Mouse (Mus musculus): ENCODE data around the gene Slc29a4. TPM values are rescaled to one million over a fixed set of nuclear protein-coding genes. Genes with fewer than 3 reads are reported as not detected.

The Slc29a4 gene
- polyA plus RNA-seq, 1 experiment from 2014 or later: 82.6 TPM

- no peak overlapping the region for H3K9ac ChIP-seq (replicated peaks; ENCODE audit: low read length)
- no peak overlapping the region for H3K27ac ChIP-seq (replicated peaks; ENCODE audit: low read depth, low read length)
- H3K4me2 ChIP-seq (ENCODE audit: low read length): no peak overlapping the region
- DNase-seq (no peak), ATAC-seq (ENCODE audit: low FRiP score, low TSS enrichment) (no peak)
- H3K4me1 ChIP-seq (ENCODE audit: control insufficient read depth, insufficient read depth, low read length): no peaks in the 10 kb centered on the region
- 91% methylated on average over 11 of the region's 11 CpGs for WGBS
- no peaks in the 10 kb centered on the region for H3K9me3 ChIP-seq (ENCODE audit: control insufficient read depth, low read length)
- H3K36me3 ChIP-seq (ENCODE audit: control insufficient read depth, insufficient read depth, low read length): peaks cover 57% of the 10 kb centered on the region
- no peak overlapping the region for H3K4me3 ChIP-seq (replicated peaks; ENCODE audit: low read depth, low read length)
- no peaks in the 10 kb centered on the region for H3K27me3 ChIP-seq (ENCODE audit: control insufficient read depth, insufficient read depth, low read length)
These were observed 23.6 kb upstream of the Slc29a4 start for GRCm38 (mm10) chr5:142668556-142669263.

- WGBS: 89% methylated on average over 7 of the region's 7 CpGs
- Histone ChIP-seq H3K27ac (replicated peaks; ENCODE audit: low read depth, low read length) (no peak overlapping the region), H3K9ac (replicated peaks; ENCODE audit: low read length) (no peak overlapping the region), H3K4me3 (replicated peaks; ENCODE audit: low read depth, low read length) (no peak overlapping the region), H3K9me3 (ENCODE audit: control insufficient read depth, low read length) (no peaks in the 10 kb centered on the region), H3K36me3 (ENCODE audit: control insufficient read depth, insufficient read depth, low read length) (peaks cover 47% of the 10 kb centered on the region), H3K4me2 (ENCODE audit: low read length) (no peak overlapping the region), H3K27me3 (ENCODE audit: control insufficient read depth, insufficient read depth, low read length) (no peaks in the 10 kb centered on the region), H3K4me1 (ENCODE audit: control insufficient read depth, insufficient read depth, low read length) (no peaks in the 10 kb centered on the region)
- no peak for ATAC-seq (ENCODE audit: low FRiP score, low TSS enrichment)
- no peak for DNase-seq
These were observed 22.6 kb upstream of the Slc29a4 start for GRCm38 (mm10) chr5:142669726-142670125.

GRCm38 (mm10) chr5:142673082-142673481 lies 19.2 kb upstream of the Slc29a4 start:
- no peak overlapping the region for H3K4me3 ChIP-seq (replicated peaks; ENCODE audit: low read depth, low read length)
- no peaks in the 10 kb centered on the region for H3K9me3 ChIP-seq (ENCODE audit: control insufficient read depth, low read length)
- ATAC-seq (ENCODE audit: low FRiP score, low TSS enrichment): peak; percentile 58; the same call in 1 of the 2 replicates
- H3K27me3 ChIP-seq (ENCODE audit: control insufficient read depth, insufficient read depth, low read length): no peaks in the 10 kb centered on the region
- peak; percentile 77 for DNase-seq
- H3K4me1 ChIP-seq (ENCODE audit: control insufficient read depth, insufficient read depth, low read length): no peaks in the 10 kb centered on the region
- peaks cover 13% of the 10 kb centered on the region for H3K36me3 ChIP-seq (ENCODE audit: control insufficient read depth, insufficient read depth, low read length)
- 28% methylated on average over 5 of the region's 5 CpGs for WGBS
- peak overlapping the region; percentile 21; the same call in 1 of the 2 replicates for H3K27ac ChIP-seq (replicated peaks; ENCODE audit: low read depth, low read length)
- no peak overlapping the region; the same call in 1 of the 2 replicates for H3K9ac ChIP-seq (replicated peaks; ENCODE audit: low read length)
- no peak overlapping the region for H3K4me2 ChIP-seq (ENCODE audit: low read length)

- H3K36me3 ChIP-seq (ENCODE audit: control insufficient read depth, insufficient read depth, low read length): no peaks in the 10 kb centered on the region
- 47% methylated on average over 7 of the region's 7 CpGs for WGBS
- no peak for DNase-seq
- H3K9ac ChIP-seq (replicated peaks; ENCODE audit: low read length): no peak overlapping the region
- H3K27me3 ChIP-seq (ENCODE audit: control insufficient read depth, insufficient read depth, low read length): no peaks in the 10 kb centered on the region
- no peak overlapping the region for H3K4me3 ChIP-seq (replicated peaks; ENCODE audit: low read depth, low read length)
- no peak for ATAC-seq (ENCODE audit: low FRiP score, low TSS enrichment)
- no peak overlapping the region for H3K4me2 ChIP-seq (ENCODE audit: low read length)
- H3K4me1 ChIP-seq (ENCODE audit: control insufficient read depth, insufficient read depth, low read length): no peaks in the 10 kb centered on the region
- H3K27ac ChIP-seq (replicated peaks; ENCODE audit: low read depth, low read length): no peak overlapping the region
- no peaks in the 10 kb centered on the region for H3K9me3 ChIP-seq (ENCODE audit: control insufficient read depth, low read length)
These were observed 14.2 kb upstream of the Slc29a4 start for GRCm38 (mm10) chr5:142678141-142678571.

- WGBS: 97% methylated on average over 1 of the region's 1 CpGs
These were observed 13.2 kb upstream of the Slc29a4 start for GRCm38 (mm10) chr5:142679065-142679464.

GRCm38 (mm10) chr5:142681911-142682310 lies 10.4 kb upstream of the Slc29a4 start:
- 87% methylated on average over 3 of the region's 3 CpGs for WGBS
- no peaks in the 10 kb centered on the region for H3K4me1 ChIP-seq (ENCODE audit: control insufficient read depth, insufficient read depth, low read length)
- no peak overlapping the region for H3K9ac ChIP-seq (replicated peaks; ENCODE audit: low read length)
- H3K4me3 ChIP-seq (replicated peaks; ENCODE audit: low read depth, low read length): no peak overlapping the region
- H3K27me3 ChIP-seq (ENCODE audit: control insufficient read depth, insufficient read depth, low read length): no peaks in the 10 kb centered on the region
- H3K9me3 ChIP-seq (ENCODE audit: control insufficient read depth, low read length): no peaks in the 10 kb centered on the region
- H3K36me3 ChIP-seq (ENCODE audit: control insufficient read depth, insufficient read depth, low read length): no peaks in the 10 kb centered on the region
- DNase-seq: no peak
- H3K27ac ChIP-seq (replicated peaks; ENCODE audit: low read depth, low read length): no peak overlapping the region
- no peak for ATAC-seq (ENCODE audit: low FRiP score, low TSS enrichment)
- H3K4me2 ChIP-seq (ENCODE audit: low read length): no peak overlapping the region

More at GRCm38 (mm10) chr5:142679065-142679464, 13.2 kb upstream of the Slc29a4 start:
- H3K27ac ChIP-seq (replicated peaks; ENCODE audit: low read depth, low read length): no peak overlapping the region
- H3K4me2 ChIP-seq (ENCODE audit: low read length): no peak overlapping the region
- H3K4me1 ChIP-seq (ENCODE audit: control insufficient read depth, insufficient read depth, low read length): no peaks in the 10 kb centered on the region
- H3K36me3 ChIP-seq (ENCODE audit: control insufficient read depth, insufficient read depth, low read length): no peaks in the 10 kb centered on the region
- DNase-seq (no peak), ATAC-seq (ENCODE audit: low FRiP score, low TSS enrichment) (no peak)
- no peaks in the 10 kb centered on the region for H3K9me3 ChIP-seq (ENCODE audit: control insufficient read depth, low read length)
- no peak overlapping the region for H3K4me3 ChIP-seq (replicated peaks; ENCODE audit: low read depth, low read length)
- H3K27me3 ChIP-seq (ENCODE audit: control insufficient read depth, insufficient read depth, low read length): no peaks in the 10 kb centered on the region
- no peak overlapping the region for H3K9ac ChIP-seq (replicated peaks; ENCODE audit: low read length)

GRCm38 (mm10) chr5:142682529-142682928 lies 9.8 kb upstream of the Slc29a4 start:
- 90% methylated on average over 5 of the region's 5 CpGs for WGBS
- no peak overlapping the region for H3K4me2 ChIP-seq (ENCODE audit: low read length)
- ATAC-seq (ENCODE audit: low FRiP score, low TSS enrichment): no peak
- H3K9ac ChIP-seq (replicated peaks; ENCODE audit: low read length): no peak overlapping the region
- H3K4me3 ChIP-seq (replicated peaks; ENCODE audit: low read depth, low read length): no peak overlapping the region
- H3K9me3 ChIP-seq (ENCODE audit: control insufficient read depth, low read length): no peaks in the 10 kb centered on the region
- no peaks in the 10 kb centered on the region for H3K4me1 ChIP-seq (ENCODE audit: control insufficient read depth, insufficient read depth, low read length)
- DNase-seq: no peak
- H3K27me3 ChIP-seq (ENCODE audit: control insufficient read depth, insufficient read depth, low read length): no peaks in the 10 kb centered on the region
- no peaks in the 10 kb centered on the region for H3K36me3 ChIP-seq (ENCODE audit: control insufficient read depth, insufficient read depth, low read length)
- no peak overlapping the region for H3K27ac ChIP-seq (replicated peaks; ENCODE audit: low read depth, low read length)

- Histone ChIP-seq H3K27ac (replicated peaks; ENCODE audit: low read depth, low read length) (0 out of 2 replicates have a peak overlapping the region, but pooled peaks have one; percentile 3), H3K9me3 (ENCODE audit: control insufficient read depth, low read length) (no peaks in the 10 kb centered on the region), H3K27me3 (ENCODE audit: control insufficient read depth, insufficient read depth, low read length) (no peaks in the 10 kb centered on the region), H3K9ac (replicated peaks; ENCODE audit: low read length) (no peak overlapping the region), H3K4me1 (ENCODE audit: control insufficient read depth, insufficient read depth, low read length) (peaks cover 15% of the 10 kb centered on the region), H3K36me3 (ENCODE audit: control insufficient read depth, insufficient read depth, low read length) (no peaks in the 10 kb centered on the region), H3K4me3 (replicated peaks; ENCODE audit: low read depth, low read length) (no peak overlapping the region), H3K4me2 (ENCODE audit: low read length) (no peak overlapping the region)
- 14% methylated on average over 6 of the region's 6 CpGs for WGBS
- no peak for ATAC-seq (ENCODE audit: low FRiP score, low TSS enrichment)
- DNase-seq: peak; percentile 61
These were observed 3.4 kb upstream of the Slc29a4 start for GRCm38 (mm10) chr5:142688866-142689265.

- DNase-seq: no peak
- 81% methylated on average over 3 of the region's 3 CpGs for WGBS
- H3K27me3 ChIP-seq (ENCODE audit: control insufficient read depth, insufficient read depth, low read length): no peaks in the 10 kb centered on the region
- H3K9me3 ChIP-seq (ENCODE audit: control insufficient read depth, low read length): no peaks in the 10 kb centered on the region
- H3K4me2 ChIP-seq (ENCODE audit: low read length): no peak overlapping the region
- no peak overlapping the region for H3K9ac ChIP-seq (replicated peaks; ENCODE audit: low read length)
- peaks cover 23% of the 10 kb centered on the region for H3K4me1 ChIP-seq (ENCODE audit: control insufficient read depth, insufficient read depth, low read length)
- H3K27ac ChIP-seq (replicated peaks; ENCODE audit: low read depth, low read length): no peak overlapping the region
- no peaks in the 10 kb centered on the region for H3K36me3 ChIP-seq (ENCODE audit: control insufficient read depth, insufficient read depth, low read length)
- no peak for ATAC-seq (ENCODE audit: low FRiP score, low TSS enrichment)
- no peak overlapping the region for H3K4me3 ChIP-seq (replicated peaks; ENCODE audit: low read depth, low read length)
These were observed 2.0 kb upstream of the Slc29a4 start for GRCm38 (mm10) chr5:142690343-142690742.
